Mouse (Mus musculus): ENCODE measurements around the gene Carnmt1.

DNA sequence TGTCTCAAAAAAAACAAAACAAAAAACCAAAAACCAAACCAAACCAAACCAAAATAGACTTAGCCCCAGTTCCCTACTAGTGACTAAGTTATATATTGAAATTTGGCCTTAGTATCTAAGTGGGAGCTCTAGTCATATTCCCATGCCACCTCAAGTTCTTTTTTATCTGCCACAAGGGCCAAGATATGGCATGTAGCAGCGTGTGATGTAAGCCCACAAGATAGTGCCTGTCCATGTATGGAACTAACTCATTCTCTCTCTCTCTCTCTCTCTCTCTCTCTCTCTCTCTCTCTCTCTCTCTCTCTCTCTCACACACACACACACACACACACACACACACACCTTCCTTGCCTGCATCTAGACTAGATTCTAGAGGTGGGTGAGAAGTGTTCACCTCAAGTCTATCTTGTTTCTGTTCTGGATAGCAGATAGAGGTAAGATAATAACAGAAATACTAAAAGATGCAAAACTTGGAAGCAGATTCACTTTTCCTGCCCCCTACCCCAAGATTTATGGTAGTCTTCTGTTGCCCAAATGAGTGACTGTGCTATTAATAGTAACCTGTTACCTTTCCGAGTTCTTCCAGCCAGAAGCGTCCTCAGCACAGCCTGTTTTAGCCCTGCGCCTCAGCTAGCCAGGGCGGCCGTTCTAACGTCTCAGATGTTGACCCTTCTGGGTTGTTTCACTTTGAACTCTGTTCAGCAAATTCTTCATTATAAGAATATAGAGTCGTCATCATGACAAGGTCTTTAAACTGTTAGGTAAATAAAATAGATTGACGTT lies 22.6 kb upstream of the Carnmt1 start:
- TF ChIP-seq USF1 (IDR thresholded peaks at IDR 0.05; ENCODE audit: low read depth) (no peak), CTCF (IDR thresholded peaks at IDR 0.05; ENCODE audit: control insufficient read depth, insufficient read depth, insufficient read length) (no peak), MYOD1 (IDR thresholded peaks at IDR 0.05; ENCODE audit: control insufficient read depth, insufficient read length, low read depth) (no peak), MYOG (IDR thresholded peaks at IDR 0.05; ENCODE audit: control insufficient read depth, extremely low read depth, insufficient read length) (no peak)
